Mouse (Mus musculus) liver, adult 2 months (tissue): ENCODE measurements around the gene Rhox9. TPM values are rescaled to one million over a fixed set of nuclear protein-coding genes. Genes with fewer than 3 reads are reported as not detected.
"Not testable (repeated sequence)": the region's sequence is repeated elsewhere in the genome, so short reads cannot be mapped to it uniquely, and the experiment has no call there.

Experiments
- DNase-seq: peaks from one replicate; pipeline ENCODE4 v3.0.0-alpha.2; 2011; ENCODE audit warnings: low read depth, low spot score; ENCODE audit errors: extremely low read depth
- H3K27ac ChIP-seq: fragments of 200-500 bp; replicated peaks from 2 replicates; pipeline ENCODE4 v1.5.1; 2012; ENCODE audit warnings: low read depth, mild to moderate bottlenecking, control low read depth, inconsistent platforms, low read length; ENCODE audit not compliant: insufficient read depth
- H3K27me3 ChIP-seq: fragments of 200-500 bp; 2 replicates; pipeline ENCODE4 v1.6.1; 2012; ENCODE audit warnings: mild to moderate bottlenecking, moderate library complexity, low read length, inconsistent platforms; ENCODE audit not compliant: control insufficient read depth, insufficient read depth
- H3K36me3 ChIP-seq: fragments of 200-500 bp; 2 replicates; pipeline ENCODE4 v1.6.1; 2012; ENCODE audit warnings: low read length, inconsistent platforms; ENCODE audit not compliant: control insufficient read depth, insufficient read depth
- H3K4me1 ChIP-seq: fragments of 200-500 bp; 2 replicates; pipeline ENCODE4 v1.6.1; 2011; ENCODE audit warnings: low read length; ENCODE audit not compliant: control insufficient read depth, insufficient read depth
- H3K4me3 ChIP-seq: fragments of 200-500 bp; 2 replicates; pipeline ENCODE4 v1.5.1; 2011; ENCODE audit warnings: low read depth, mild to moderate bottlenecking, control low read depth, low read length, moderate library complexity; ENCODE audit not compliant: insufficient read depth
- H3K79me2 ChIP-seq: fragments of 200-500 bp; 2 replicates; pipeline ENCODE4 v1.6.1; 2012; ENCODE audit warnings: inconsistent platforms, mild to moderate bottlenecking, low read length, moderate library complexity; ENCODE audit not compliant: control insufficient read depth, insufficient read depth
- H3K9ac ChIP-seq: fragments of 200-500 bp; 2 replicates; pipeline ENCODE4 v1.6.1; 2012; ENCODE audit warnings: low read depth, mild to moderate bottlenecking, control low read depth, inconsistent platforms, low read length
- CTCF ChIP-seq: fragments of 200-500 bp; IDR thresholded peaks from 2 replicates; pipeline ENCODE4 v1.5.1; 2011; ENCODE audit warnings: low read depth, low read length, control low read depth
- POLR2A ChIP-seq: fragments of 200-500 bp; IDR thresholded peaks from 2 replicates; pipeline ENCODE4 v1.6.1; 2011; ENCODE audit warnings: low read length, control low read depth; ENCODE audit not compliant: insufficient read depth; ENCODE audit errors: extremely low read depth
- WGBS: fragments of 180-500 bp; shearing (Covaris S2); methylation state at CpG from one replicate; pipeline ENCODE4 v1.1.7; 2018; 5-methylcytosine and 5-hydroxymethylcytosine counted together
- polyA plus RNA-seq: library from polyadenylated mRNA; depleted of rRNA; stranded (reverse); fragments of >200 nt; gene quantifications from 2 replicates; pipeline ENCODE4 v1.2.3, GENCODE M21; 2012; rRNA removed
- total RNA-seq: library from RNA; depleted of rRNA; stranded (reverse); fragments of >200 nt; gene quantifications from 2 replicates; pipeline ENCODE4 v1.2.3, GENCODE M21; 2014; rRNA removed

Rhox9 gene
- total RNA-seq (not detected in 2 replicates), polyA plus RNA-seq (not detected in 2 replicates)

GRCm38 (mm10) chrX:37901670-37902069 lies at the start of gene Rhox9:
Gene Rhox9, minus strand, starts transcription at chrX:37901770.
- H3K27me3 ChIP-seq, DNase-seq, H3K27ac ChIP-seq, H3K36me3 ChIP-seq, H3K9ac ChIP-seq, H3K4me1 ChIP-seq, H3K4me3 ChIP-seq, H3K79me2 ChIP-seq: not testable (repeated sequence)
- WGBS = 88% methylated on average over 8 of the region's 18 CpGs

GRCm38 (mm10) chrX:37916311-37916710 lies 14.7 kb upstream of the Rhox9 start:
- 71% methylated on average over 4 of the region's 4 CpGs for WGBS

GRCm38 (mm10) chrX:37908581-37908980 lies 7.0 kb upstream of the Rhox9 start:
- no peak for DNase-seq
- 58% methylated on average over 7 of the region's 7 CpGs for WGBS
- Histone ChIP-seq H3K27me3 (no peaks in the 10 kb centered on the region), H3K27ac (no peak overlapping the region), H3K9ac (no peak overlapping the region), H3K36me3 (no peaks in the 10 kb centered on the region), H3K4me1 (no peaks in the 10 kb centered on the region), H3K4me3 (no peak overlapping the region), H3K79me2 (no peaks in the 10 kb centered on the region)
- TF ChIP-seq POLR2A = no peak
- TF ChIP-seq CTCF = no peak

More at GRCm38 (mm10) chrX:37916311-37916710, 14.7 kb upstream of the Rhox9 start:
- Histone ChIP-seq H3K4me3 (no peak overlapping the region), H3K79me2 (no peaks in the 10 kb centered on the region), H3K4me1 (no peaks in the 10 kb centered on the region), H3K36me3 (no peaks in the 10 kb centered on the region), H3K9ac (no peak overlapping the region), H3K27me3 (no peaks in the 10 kb centered on the region), H3K27ac (no peak overlapping the region)
- DNase-seq = no peak
- TF ChIP-seq CTCF (no peak), POLR2A (no peak)

GRCm38 (mm10) chrX:37903727-37904126 lies 2.2 kb upstream of the Rhox9 start:
- DNase-seq = no peak
- Histone ChIP-seq H3K27me3 (no peaks in the 10 kb centered on the region), H3K4me1 (no peaks in the 10 kb centered on the region), H3K27ac (no peak overlapping the region), H3K79me2 (no peaks in the 10 kb centered on the region), H3K9ac (no peak overlapping the region), H3K36me3 (no peaks in the 10 kb centered on the region), H3K4me3 (no peak overlapping the region)
- TF ChIP-seq CTCF (no peak), POLR2A (no peak)
- WGBS = 61% methylated on average over 5 of the region's 5 CpGs

- not testable (repeated sequence) for DNase-seq, H3K36me3 ChIP-seq, H3K4me3 ChIP-seq, H3K4me1 ChIP-seq, H3K9ac ChIP-seq, H3K27ac ChIP-seq, H3K79me2 ChIP-seq, H3K27me3 ChIP-seq
- 43% methylated on average over 9 of the region's 9 CpGs for WGBS
Observed at GRCm38 (mm10) chrX:37897132-37897531, 4.4 kb downstream of the Rhox9 start, which contains the start of gene Rhox7b. Gene Rhox7b, minus strand, starts transcription at chrX:37897232.

GRCm38 (mm10) chrX:37878844-37879243 lies 22.7 kb downstream of the Rhox9 start, which contains the start of gene Rhox8:
Gene Rhox8, minus strand, starts transcription at chrX:37878944.
- 84% methylated on average over 4 of the region's 4 CpGs for WGBS
- no peak for TF ChIP-seq CTCF
- TF ChIP-seq POLR2A = no peak
- no peak within 1 kb of the TSS for H3K27ac ChIP-seq
- DNase-seq = no peak
- H3K36me3 ChIP-seq = no peaks in the 10 kb centered on the region
- H3K27me3 ChIP-seq = no peaks in the 10 kb centered on the region
- no peaks in the 10 kb centered on the region for H3K79me2 ChIP-seq
- H3K4me3 ChIP-seq = no peak within 1 kb of the TSS
- H3K9ac ChIP-seq = no peak within 1 kb of the TSS
- no peaks in the 10 kb centered on the region for H3K4me1 ChIP-seq
